Mouse (Mus musculus) liver, embryonic 14.5 days (tissue): ENCODE measurements around the gene Mzf1. TPM values are rescaled to one million over a fixed set of nuclear protein-coding genes. Genes with fewer than 3 reads are reported as not detected.
A peak's percentile ranks its signal among the peaks of the same experiment; 100 is the strongest.

Experiments
- ATAC-seq: fragments of 200-750 bp; cut with Nextera tagmentation; 2 replicates; pipeline ENCODE4 v1.8.0; 2017; ENCODE audit warnings: moderate number of reproducible peaks, mild to moderate bottlenecking, moderate library complexity; ENCODE audit not compliant: insufficient read depth
- DNase-seq, 3 experiments: peaks; one replicate each; pipeline ENCODE4 v3.0.0-alpha.2; 2012 to 2013; ENCODE audit warnings: low read depth in 3 of 3, low spot score in 3 of 3
- H3K27ac ChIP-seq: fragments of 300-500 bp; sonication (generic); 2 replicates; pipeline ENCODE4 v1.5.1; 2014; ENCODE audit warnings: moderate library complexity, mild to moderate bottlenecking, control low read depth, inconsistent platforms
- H3K27me3 ChIP-seq: fragments of 300-500 bp; sonication (generic); 2 replicates; pipeline ENCODE4 v1.6.1; 2014; ENCODE audit warnings: mild to moderate bottlenecking, low read length, moderate library complexity; ENCODE audit not compliant: control insufficient read depth, insufficient read depth
- H3K36me3 ChIP-seq: fragments of 300-500 bp; sonication (generic); replicated peaks from 2 replicates; pipeline ENCODE4 v1.6.1; 2014; ENCODE audit warnings: low read depth; ENCODE audit not compliant: control insufficient read depth, insufficient read depth
- H3K4me1 ChIP-seq, 2 experiments: fragments of 200-500 bp in 1 of 2; fragments of 300-500 bp in 1 of 2; sonication (generic) in 1 of 2; replicated peaks; 2 replicates each; pipeline ENCODE4 v1.6.1; 2012 to 2014; ENCODE audit warnings: antibody characterized with exemption in 1 of 2, inconsistent platforms in 1 of 2, low read length in 1 of 2; ENCODE audit not compliant: control insufficient read depth in 2 of 2, insufficient read depth in 2 of 2
- H3K4me2 ChIP-seq: fragments of 300-500 bp; sonication (generic); 2 replicates; pipeline ENCODE4 v1.6.1; 2014; ENCODE audit warnings: low read depth, mild to moderate bottlenecking, control low read depth, moderate library complexity
- H3K4me3 ChIP-seq, 2 experiments: fragments of 200-500 bp in 1 of 2; fragments of 300-500 bp in 1 of 2; sonication (generic) in 1 of 2; 2 replicates each; pipeline ENCODE4 v1.5.1; 2012 to 2014; ENCODE audit warnings: low read depth in 2 of 2, low read length in 2 of 2, mild to moderate bottlenecking in 2 of 2, control low read depth in 1 of 2, inconsistent platforms in 1 of 2, moderate library complexity in 1 of 2; ENCODE audit not compliant: insufficient read depth in 1 of 2
- H3K9ac ChIP-seq: fragments of 300-500 bp; sonication (generic); replicated peaks from 2 replicates; pipeline ENCODE4 v1.6.1; 2014; ENCODE audit warnings: mild to moderate bottlenecking, control low read depth, moderate library complexity
- H3K9me3 ChIP-seq: fragments of 300-500 bp; sonication (generic); 2 replicates; pipeline ENCODE4 v1.6.1; 2016; ENCODE audit warnings: low read length, mixed read lengths; ENCODE audit not compliant: control insufficient read depth
- CTCF ChIP-seq: IDR thresholded peaks from 2 replicates; pipeline ENCODE4 v1.5.1; 2016; ENCODE audit warnings: antibody characterized with exemption, low read depth, control low read depth
- EP300 ChIP-seq: IDR thresholded peaks from 2 replicates; pipeline ENCODE4 v1.6.1; 2016; ENCODE audit warnings: antibody characterized with exemption, low read depth
- WGBS: fragments of 180-500 bp; shearing (Covaris S2); extraction: QIAGEN DNeasy Blood & Tissue Kit; methylation state at CpG from one replicate; pipeline ENCODE4 v1.1.7; 2014; ENCODE audit not compliant: insufficient replicate concordance; 5-methylcytosine and 5-hydroxymethylcytosine counted together
- polyA plus RNA-seq, 2 experiments: library from polyadenylated mRNA; depleted of rRNA in 1 of 2; stranded (reverse) in 1 of 2; unstranded in 1 of 2; fragments of >200 nt; fragmentation: Nextera tagmentation in 1 of 2; extraction: Ambion mirVana in 1 of 2; gene quantifications; 2 replicates each; pipeline versions ENCODE4 v1.2.1 to v1.2.3; 2012 to 2014

The Mzf1 gene
- polyA plus RNA-seq, 2 experiments: 0.14 to 0.54 TPM

GRCm38 (mm10) chr7:13039181-13039580 is 15.4 kb downstream of the Mzf1 start:
- ATAC-seq (no peak), DNase-seq (no peak)
- H3K9me3 ChIP-seq: no peaks in the 10 kb centered on the region
- peak overlapping the region; percentile 90; the same call in 1 of the 2 replicates for H3K27ac ChIP-seq
- no peak for TF ChIP-seq CTCF
- no peak for TF ChIP-seq EP300
- peaks cover 12% of the 10 kb centered on the region for H3K36me3 ChIP-seq
- peak overlapping the region; percentile 74 to 94; a peak in 3 of 4 replicates for H3K4me3 ChIP-seq
- peaks cover 18 to 24% of the 10 kb centered on the region in 2 experiments for H3K4me1 ChIP-seq
- 18% methylated on average over 1 of the region's 1 CpGs for WGBS
- H3K27me3 ChIP-seq: peaks cover 20% of the 10 kb centered on the region
- H3K4me2 ChIP-seq: peak overlapping the region; percentile 90
- H3K9ac ChIP-seq: peak overlapping the region; percentile 97

- Histone ChIP-seq H3K4me2 (peak overlapping the region; percentile 90), H3K4me1 (peaks cover 18 to 27% of the 10 kb centered on the region in 2 experiments), H3K36me3 (peaks cover 12% of the 10 kb centered on the region), H3K4me3 (peak overlapping the region; percentile 74 to 94), H3K9me3 (no peaks in the 10 kb centered on the region), H3K27me3 (peaks cover 15% of the 10 kb centered on the region), H3K9ac (peak overlapping the region; percentile 97), H3K27ac (peak overlapping the region; percentile 90)
- 10% methylated on average over 15 of the region's 15 CpGs for WGBS
- ATAC-seq (no peak), DNase-seq (no peak)
- TF ChIP-seq CTCF (no peak), EP300 (no peak)
These were observed 15.9 kb downstream of the Mzf1 start for GRCm38 (mm10) chr7:13038621-13039169.

- Histone ChIP-seq H3K4me3 (peak within 1 kb of the TSS; percentile 74 to 94), H3K27ac (peak within 1 kb of the TSS; percentile 90), H3K9ac (peak within 1 kb of the TSS; percentile 97), H3K4me2 (peak within 1 kb of the TSS; percentile 90), H3K36me3 (peaks cover 14% of the 10 kb centered on the region), H3K4me1 (peaks cover 18 to 30% of the 10 kb centered on the region in 2 experiments), H3K27me3 (peaks cover 8% of the 10 kb centered on the region), H3K9me3 (no peaks in the 10 kb centered on the region)
- under 1% methylated on average over 64 of the region's 65 CpGs for WGBS
- ATAC-seq (peak; percentile 89), DNase-seq (peak; percentile 83 to 87 (median 87))
- TF ChIP-seq EP300: no peak; the same call in 1 of the 2 replicates
- no peak for TF ChIP-seq CTCF
These were observed 16.5 kb downstream of the Mzf1 start, which contains the start of gene Ube2m for GRCm38 (mm10) chr7:13037901-13038555. Ube2m (minus strand) TSS chr7:13038275.

- Histone ChIP-seq H3K27ac (peak overlapping the region; percentile 90), H3K36me3 (peaks cover 21% of the 10 kb centered on the region), H3K4me1 (peaks cover 18 to 30% of the 10 kb centered on the region in 2 experiments), H3K9me3 (no peaks in the 10 kb centered on the region), H3K27me3 (peaks cover 2% of the 10 kb centered on the region), H3K4me3 (peak overlapping the region; percentile 74 to 94), H3K9ac (peak overlapping the region; percentile 97), H3K4me2 (peak overlapping the region; percentile 90)
- no peak for DNase-seq
- TF ChIP-seq CTCF (no peak), EP300 (no peak)
- under 1% methylated on average over 32 of the region's 33 CpGs for WGBS
- ATAC-seq: peak; percentile 18; the same call in 1 of the 2 replicates
These were observed 17.2 kb downstream of the Mzf1 start for GRCm38 (mm10) chr7:13037366-13037765.

GRCm38 (mm10) chr7:13036806-13037205 is 17.8 kb downstream of the Mzf1 start:
- WGBS: 20% methylated on average over 4 of the region's 4 CpGs
- Histone ChIP-seq H3K9ac (peak overlapping the region; percentile 97), H3K4me2 (peak overlapping the region; percentile 90), H3K36me3 (peaks cover 26% of the 10 kb centered on the region), H3K4me3 (peak overlapping the region; percentile 74 to 94), H3K4me1 (peaks cover 18 to 30% of the 10 kb centered on the region in 2 experiments), H3K9me3 (no peaks in the 10 kb centered on the region), H3K27ac (peak overlapping the region; percentile 90), H3K27me3 (no peaks in the 10 kb centered on the region; the same call in 1 of the 2 replicates)
- DNase-seq: no peak
- no peak for ATAC-seq
- TF ChIP-seq CTCF (no peak), EP300 (no peak)
